Mouse (Mus musculus) kidney, adult 8-10 months (tissue): ENCODE measurements around the gene Txlng.
A peak's percentile ranks its signal among the peaks of the same experiment; 100 is the strongest.

ENCODE experiments used
- DNase-seq, 2 experiments: peaks; one replicate each; pipeline ENCODE4 v3.0.0; 2022

Txlng gene

GRCm38 (mm10) chrX:162759251-162760114, 69.8 kb downstream of the Txlng start:
- DNase-seq, result peak in 1 of 2 experiments; percentile 24

GRCm38 (mm10) chrX:162756058-162756457, 73.2 kb downstream of the Txlng start:
- DNase-seq, result no peak

GRCm38 (mm10) chrX:162754314-162754713, 74.9 kb downstream of the Txlng start:
- DNase-seq, result no peak

GRCm38 (mm10) chrX:162752418-162752817, 76.8 kb downstream of the Txlng start:
- DNase-seq, result no peak

GRCm38 (mm10) chrX:162748696-162749420, 80.4 kb downstream of the Txlng start:
- no peak for DNase-seq

- no peak for DNase-seq
Observed at GRCm38 (mm10) chrX:162736140-162736659, 93.1 kb downstream of the Txlng start.

- DNase-seq, result peak; percentile 43 to 58
Observed at GRCm38 (mm10) chrX:162734997-162735929, 94.0 kb downstream of the Txlng start.

GRCm38 (mm10) chrX:162730031-162730430, 99.2 kb downstream of the Txlng start:
- no peak for DNase-seq
